Mouse (Mus musculus): ENCODE results near the gene Dscaml1. TPM values are rescaled to one million over a fixed set of nuclear protein-coding genes. Genes with fewer than 3 reads are reported as not detected.

Dscaml1 gene
- polyA plus RNA-seq (2015; fragmentation: Nextera tagmentation; extraction: Ambion mirVana): 10.8 and 17.7 TPM in 2 replicates

- Histone ChIP-seq H3K36me3 (ENCODE audit: control insufficient read depth, insufficient read depth, low read length) (no peaks in the 10 kb centered on the region), H3K4me2 (ENCODE audit: low read length) (no peak within 1 kb of the TSS), H3K27ac (ENCODE audit: low read depth, low read length) (no peak within 1 kb of the TSS), H3K9ac (ENCODE audit: low read depth, low read length) (no peak within 1 kb of the TSS), H3K4me1 (ENCODE audit: control insufficient read depth, insufficient read depth, low read depth, low read length) (peaks cover 4% of the 10 kb centered on the region), H3K27me3 (replicated peaks; ENCODE audit: control insufficient read depth, insufficient read depth, low read length) (peaks cover 12% of the 10 kb centered on the region), H3K9me3 (ENCODE audit: control insufficient read depth, low read length) (no peaks in the 10 kb centered on the region), H3K4me3 (ENCODE audit: low read length) (no peak within 1 kb of the TSS)
- 84% methylated on average over 4 of the region's 4 CpGs for WGBS
- ATAC-seq: no peak
Observed at GRCm38 (mm10) chr9:45426456-45426855, at the start of gene Dscaml1. Gene Dscaml1, plus strand, starts transcription at chr9:45426628.

GRCm38 (mm10) chr9:45376883-45377282 lies 49.5 kb upstream of the Dscaml1 start:
- Histone ChIP-seq H3K9me3 (ENCODE audit: control insufficient read depth, low read length) (no peaks in the 10 kb centered on the region), H3K4me1 (ENCODE audit: control insufficient read depth, insufficient read depth, low read depth, low read length) (peaks cover 33% of the 10 kb centered on the region), H3K4me2 (ENCODE audit: low read length) (no peak overlapping the region), H3K27me3 (replicated peaks; ENCODE audit: control insufficient read depth, insufficient read depth, low read length) (no peaks in the 10 kb centered on the region), H3K36me3 (ENCODE audit: control insufficient read depth, insufficient read depth, low read length) (no peaks in the 10 kb centered on the region), H3K9ac (ENCODE audit: low read depth, low read length) (no peak overlapping the region), H3K4me3 (ENCODE audit: low read length) (no peak overlapping the region), H3K27ac (ENCODE audit: low read depth, low read length) (no peak overlapping the region)
- no peak for ATAC-seq
- 75% methylated on average over 2 of the region's 2 CpGs for WGBS

DNA sequence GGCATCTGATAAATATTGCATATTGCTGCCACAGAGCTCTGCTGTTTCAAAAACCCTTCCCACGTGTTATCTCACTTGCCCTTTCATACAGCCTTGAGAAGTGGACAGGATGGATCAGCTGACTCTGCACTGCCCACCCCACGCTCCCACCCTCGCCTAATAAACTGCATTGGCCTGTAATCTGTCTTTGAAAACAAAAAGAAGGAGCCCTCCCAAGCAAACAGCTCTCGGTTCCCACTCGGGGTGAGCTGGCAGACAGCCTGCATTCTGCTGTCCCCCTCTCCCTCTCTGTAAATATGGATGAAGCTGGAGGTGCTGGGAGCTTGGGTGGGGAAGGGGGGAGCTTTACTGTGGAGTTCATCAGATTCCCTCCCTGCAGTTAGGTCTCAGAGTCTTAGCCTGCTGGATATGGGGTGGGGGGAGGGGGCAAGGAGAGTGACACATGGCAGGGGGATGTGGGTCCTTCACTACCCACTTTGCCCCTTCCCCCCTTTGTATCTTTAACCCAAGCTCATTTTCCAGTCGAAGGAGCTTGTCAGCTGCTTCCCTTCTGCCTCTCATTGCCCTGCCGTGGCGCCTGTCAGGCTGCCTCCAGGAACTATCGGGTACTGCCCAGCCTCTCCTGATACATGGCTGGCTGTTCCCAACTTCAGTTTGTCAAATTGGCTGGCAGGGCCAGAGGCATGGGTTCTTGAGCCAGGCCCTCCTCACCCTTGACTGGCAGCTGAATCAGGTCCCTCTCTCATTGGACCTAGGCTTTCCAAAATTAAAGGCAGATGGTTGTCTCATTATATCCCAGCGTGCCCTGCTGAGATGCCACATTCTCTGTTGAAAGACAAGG lies 45.8 kb upstream of the Dscaml1 start:
- no peaks in the 10 kb centered on the region for H3K27me3 ChIP-seq (replicated peaks; ENCODE audit: control insufficient read depth, insufficient read depth, low read length)

GRCm38 (mm10) chr9:45382336-45382735 lies 44.1 kb upstream of the Dscaml1 start:
- Histone ChIP-seq H3K27me3 (replicated peaks; ENCODE audit: control insufficient read depth, insufficient read depth, low read length) (no peaks in the 10 kb centered on the region), H3K9me3 (ENCODE audit: control insufficient read depth, low read length) (no peaks in the 10 kb centered on the region), H3K9ac (ENCODE audit: low read depth, low read length) (no peak overlapping the region), H3K27ac (ENCODE audit: low read depth, low read length) (peak overlapping the region; percentile 52; the same call in 1 of the 2 replicates), H3K36me3 (ENCODE audit: control insufficient read depth, insufficient read depth, low read length) (no peaks in the 10 kb centered on the region), H3K4me1 (ENCODE audit: control insufficient read depth, insufficient read depth, low read depth, low read length) (peaks cover 30% of the 10 kb centered on the region), H3K4me3 (ENCODE audit: low read length) (no peak overlapping the region), H3K4me2 (ENCODE audit: low read length) (no peak overlapping the region)
- peak; percentile 54 for ATAC-seq
- 58% methylated on average over 5 of the region's 5 CpGs for WGBS

More for the DNA sequence above, 45.8 kb upstream of the Dscaml1 start:
- no peaks in the 10 kb centered on the region for H3K9me3 ChIP-seq (ENCODE audit: control insufficient read depth, low read length)
- peak overlapping the region; percentile 71 for H3K27ac ChIP-seq (ENCODE audit: low read depth, low read length)
- peaks cover 30% of the 10 kb centered on the region for H3K4me1 ChIP-seq (ENCODE audit: control insufficient read depth, insufficient read depth, low read depth, low read length)
- H3K9ac ChIP-seq (ENCODE audit: low read depth, low read length): no peak overlapping the region; the same call in 1 of the 2 replicates
- H3K36me3 ChIP-seq (ENCODE audit: control insufficient read depth, insufficient read depth, low read length): no peaks in the 10 kb centered on the region
- peak; percentile 82 for ATAC-seq
- H3K4me2 ChIP-seq (ENCODE audit: low read length): no peak overlapping the region; the same call in 1 of the 2 replicates
- 26% methylated on average over 10 of the region's 10 CpGs for WGBS
- H3K4me3 ChIP-seq (ENCODE audit: low read length): no peak overlapping the region

DNA sequence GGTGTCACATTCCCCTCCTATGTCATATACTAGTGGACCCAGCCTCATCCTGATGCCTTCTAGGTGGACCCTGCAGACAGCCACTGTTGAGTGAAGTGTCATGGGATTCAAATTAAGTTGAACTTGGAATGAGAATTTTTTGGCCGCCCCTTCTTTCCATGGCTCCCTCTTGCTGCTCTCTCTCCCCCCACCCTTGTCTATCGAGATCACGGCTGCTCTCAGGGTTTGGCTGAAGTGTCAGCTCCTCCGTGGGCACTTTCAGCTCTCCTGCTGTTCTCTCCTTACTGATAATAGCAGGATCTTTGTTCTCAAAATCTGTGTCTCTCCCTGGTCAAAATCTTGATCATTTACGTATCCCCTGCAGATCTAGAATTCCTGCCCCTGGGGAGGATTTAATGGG lies 43.6 kb upstream of the Dscaml1 start:
- no peak overlapping the region for H3K4me3 ChIP-seq (ENCODE audit: low read length)
- H3K4me2 ChIP-seq (ENCODE audit: low read length): no peak overlapping the region
- H3K9ac ChIP-seq (ENCODE audit: low read depth, low read length): no peak overlapping the region
- no peak for ATAC-seq
- peaks cover 30% of the 10 kb centered on the region for H3K4me1 ChIP-seq (ENCODE audit: control insufficient read depth, insufficient read depth, low read depth, low read length)
- 65% methylated on average over 5 of the region's 5 CpGs for WGBS
- no peaks in the 10 kb centered on the region for H3K36me3 ChIP-seq (ENCODE audit: control insufficient read depth, insufficient read depth, low read length)
- H3K27me3 ChIP-seq (replicated peaks; ENCODE audit: control insufficient read depth, insufficient read depth, low read length): no peaks in the 10 kb centered on the region
- H3K27ac ChIP-seq (ENCODE audit: low read depth, low read length): no peak overlapping the region; the same call in 1 of the 2 replicates
- H3K9me3 ChIP-seq (ENCODE audit: control insufficient read depth, low read length): no peaks in the 10 kb centered on the region

GRCm38 (mm10) chr9:45383883-45384282 lies 42.5 kb upstream of the Dscaml1 start:
- no peak overlapping the region for H3K4me2 ChIP-seq (ENCODE audit: low read length)
- 89% methylated on average over 6 of the region's 6 CpGs for WGBS
- H3K9ac ChIP-seq (ENCODE audit: low read depth, low read length): no peak overlapping the region
- H3K9me3 ChIP-seq (ENCODE audit: control insufficient read depth, low read length): no peaks in the 10 kb centered on the region
- H3K27ac ChIP-seq (ENCODE audit: low read depth, low read length): no peak overlapping the region
- peaks cover 29% of the 10 kb centered on the region for H3K4me1 ChIP-seq (ENCODE audit: control insufficient read depth, insufficient read depth, low read depth, low read length)
- H3K4me3 ChIP-seq (ENCODE audit: low read length): no peak overlapping the region
- H3K36me3 ChIP-seq (ENCODE audit: control insufficient read depth, insufficient read depth, low read length): no peaks in the 10 kb centered on the region
- ATAC-seq: no peak
- H3K27me3 ChIP-seq (replicated peaks; ENCODE audit: control insufficient read depth, insufficient read depth, low read length): no peaks in the 10 kb centered on the region

DNA sequence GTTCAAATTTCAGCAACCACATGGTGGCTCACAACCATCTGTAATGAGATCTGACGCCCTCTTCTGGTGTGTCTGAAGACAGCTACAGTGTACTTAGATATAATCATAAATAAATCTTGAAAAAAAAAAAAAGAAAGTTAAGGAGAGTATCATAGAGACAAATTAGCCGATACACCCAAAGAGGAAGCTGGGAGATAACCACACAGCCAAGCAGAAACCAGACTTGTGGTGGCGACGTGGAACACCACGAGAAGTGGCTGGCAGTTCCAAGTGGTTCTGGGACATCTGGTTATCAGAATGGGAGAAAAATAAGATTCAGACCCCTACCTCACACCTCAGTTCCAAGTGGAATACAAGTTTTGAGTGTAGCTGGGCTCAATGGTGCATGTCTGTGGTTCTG lies 39.7 kb upstream of the Dscaml1 start:
- Histone ChIP-seq H3K36me3 (ENCODE audit: control insufficient read depth, insufficient read depth, low read length) (no peaks in the 10 kb centered on the region), H3K9ac (ENCODE audit: low read depth, low read length) (no peak overlapping the region), H3K27ac (ENCODE audit: low read depth, low read length) (no peak overlapping the region), H3K4me2 (ENCODE audit: low read length) (no peak overlapping the region), H3K27me3 (replicated peaks; ENCODE audit: control insufficient read depth, insufficient read depth, low read length) (no peaks in the 10 kb centered on the region), H3K4me3 (ENCODE audit: low read length) (no peak overlapping the region), H3K4me1 (ENCODE audit: control insufficient read depth, insufficient read depth, low read depth, low read length) (peaks cover 8% of the 10 kb centered on the region; the same call in 1 of the 2 replicates), H3K9me3 (ENCODE audit: control insufficient read depth, low read length) (no peaks in the 10 kb centered on the region)
- 86% methylated on average over 5 of the region's 5 CpGs for WGBS
- ATAC-seq: no peak

DNA sequence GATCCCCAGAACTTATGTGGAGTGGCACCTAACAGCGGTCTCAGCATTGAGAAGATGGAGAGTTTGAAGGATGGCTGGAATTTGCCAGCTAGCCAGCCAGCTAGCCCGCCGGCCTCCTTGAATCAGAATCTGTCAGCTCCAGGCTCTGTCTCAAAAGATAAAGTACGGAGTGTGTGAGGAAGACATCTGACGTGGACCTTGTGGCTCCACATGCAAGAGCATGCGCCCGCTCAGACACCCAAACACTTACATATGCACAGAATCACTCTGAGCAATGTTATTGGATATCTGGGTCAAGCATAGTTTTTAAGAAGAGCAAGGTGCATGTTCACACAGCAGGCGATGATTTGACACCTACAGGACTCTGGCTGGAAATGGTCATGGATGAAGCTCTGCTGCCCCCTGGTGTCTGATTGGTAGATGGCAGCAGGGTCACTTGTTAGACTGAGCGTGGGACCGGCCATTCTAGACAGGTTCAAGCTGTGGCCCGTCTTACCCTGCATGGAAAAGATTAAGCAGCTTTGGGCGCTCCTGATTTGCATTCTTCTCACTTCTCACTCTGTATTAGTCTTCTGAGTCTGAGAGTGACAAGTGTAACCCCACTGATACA lies 37.9 kb upstream of the Dscaml1 start:
- no peak overlapping the region for H3K9ac ChIP-seq (ENCODE audit: low read depth, low read length)
- H3K9me3 ChIP-seq (ENCODE audit: control insufficient read depth, low read length): no peaks in the 10 kb centered on the region
- ATAC-seq: peak; percentile 77; the same call in 1 of the 2 replicates

DNA sequence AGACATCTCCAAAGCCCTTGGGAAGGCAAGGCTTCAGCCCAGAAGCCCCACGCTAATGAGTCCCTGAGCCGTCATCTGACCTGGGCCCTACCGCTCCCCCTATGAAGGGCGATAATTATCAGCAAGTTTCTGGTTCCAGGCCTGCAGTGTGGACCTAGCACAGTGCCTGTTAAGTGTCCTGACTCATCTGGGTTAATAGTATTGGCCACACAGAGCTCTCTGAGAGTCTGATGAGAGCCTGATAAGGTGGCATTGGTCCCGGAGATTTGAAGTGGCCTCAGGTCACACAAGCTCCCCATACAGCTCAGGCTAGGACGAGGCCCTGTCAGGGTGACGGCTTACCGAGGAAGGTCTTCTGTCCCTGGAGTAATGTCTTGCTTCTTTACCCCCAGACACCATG lies 36.8 kb upstream of the Dscaml1 start:
- Histone ChIP-seq H3K9me3 (ENCODE audit: control insufficient read depth, low read length) (no peaks in the 10 kb centered on the region), H3K9ac (ENCODE audit: low read depth, low read length) (no peak overlapping the region), H3K27ac (ENCODE audit: low read depth, low read length) (no peak overlapping the region), H3K27me3 (replicated peaks; ENCODE audit: control insufficient read depth, insufficient read depth, low read length) (no peaks in the 10 kb centered on the region), H3K4me1 (ENCODE audit: control insufficient read depth, insufficient read depth, low read depth, low read length) (no peaks in the 10 kb centered on the region), H3K4me2 (ENCODE audit: low read length) (no peak overlapping the region), H3K4me3 (ENCODE audit: low read length) (no peak overlapping the region), H3K36me3 (ENCODE audit: control insufficient read depth, insufficient read depth, low read length) (peaks cover 12% of the 10 kb centered on the region)
- 85% methylated on average over 8 of the region's 8 CpGs for WGBS
- ATAC-seq: no peak

More for the DNA sequence above, 37.9 kb upstream of the Dscaml1 start:
- H3K4me3 ChIP-seq (ENCODE audit: low read length): no peak overlapping the region
- H3K4me1 ChIP-seq (ENCODE audit: control insufficient read depth, insufficient read depth, low read depth, low read length): no peaks in the 10 kb centered on the region
- WGBS: 44% methylated on average over 12 of the region's 12 CpGs
- no peak overlapping the region for H3K4me2 ChIP-seq (ENCODE audit: low read length)
- no peak overlapping the region for H3K27ac ChIP-seq (ENCODE audit: low read depth, low read length)
- peaks cover 6% of the 10 kb centered on the region for H3K36me3 ChIP-seq (ENCODE audit: control insufficient read depth, insufficient read depth, low read length)
- no peaks in the 10 kb centered on the region for H3K27me3 ChIP-seq (replicated peaks; ENCODE audit: control insufficient read depth, insufficient read depth, low read length)

Measured in hindbrain, embryonic 16.5 days (tissue).